Mouse (Mus musculus) thymus, adult 2 months (tissue): ENCODE measurements around the gene Shisa6.

ENCODE experiments used
- CTCF ChIP-seq: fragments of 200-500 bp; IDR thresholded peaks from 2 replicates; pipeline ENCODE4 v1.5.1; 2012; ENCODE audit warnings: mild to moderate bottlenecking, control low read depth, low read length, moderate library complexity, borderline replicate concordance; ENCODE audit not compliant: control insufficient read depth, poor library complexity, insufficient read depth; ENCODE audit errors: extremely low read depth
- POLR2A ChIP-seq: fragments of 200-500 bp; IDR thresholded peaks from 2 replicates; pipeline ENCODE4 v1.6.1; 2012; ENCODE audit warnings: mild to moderate bottlenecking, low read length, control low read depth, moderate library complexity; ENCODE audit not compliant: control insufficient read depth, poor library complexity, insufficient read depth; ENCODE audit errors: extremely low read depth

DNA sequence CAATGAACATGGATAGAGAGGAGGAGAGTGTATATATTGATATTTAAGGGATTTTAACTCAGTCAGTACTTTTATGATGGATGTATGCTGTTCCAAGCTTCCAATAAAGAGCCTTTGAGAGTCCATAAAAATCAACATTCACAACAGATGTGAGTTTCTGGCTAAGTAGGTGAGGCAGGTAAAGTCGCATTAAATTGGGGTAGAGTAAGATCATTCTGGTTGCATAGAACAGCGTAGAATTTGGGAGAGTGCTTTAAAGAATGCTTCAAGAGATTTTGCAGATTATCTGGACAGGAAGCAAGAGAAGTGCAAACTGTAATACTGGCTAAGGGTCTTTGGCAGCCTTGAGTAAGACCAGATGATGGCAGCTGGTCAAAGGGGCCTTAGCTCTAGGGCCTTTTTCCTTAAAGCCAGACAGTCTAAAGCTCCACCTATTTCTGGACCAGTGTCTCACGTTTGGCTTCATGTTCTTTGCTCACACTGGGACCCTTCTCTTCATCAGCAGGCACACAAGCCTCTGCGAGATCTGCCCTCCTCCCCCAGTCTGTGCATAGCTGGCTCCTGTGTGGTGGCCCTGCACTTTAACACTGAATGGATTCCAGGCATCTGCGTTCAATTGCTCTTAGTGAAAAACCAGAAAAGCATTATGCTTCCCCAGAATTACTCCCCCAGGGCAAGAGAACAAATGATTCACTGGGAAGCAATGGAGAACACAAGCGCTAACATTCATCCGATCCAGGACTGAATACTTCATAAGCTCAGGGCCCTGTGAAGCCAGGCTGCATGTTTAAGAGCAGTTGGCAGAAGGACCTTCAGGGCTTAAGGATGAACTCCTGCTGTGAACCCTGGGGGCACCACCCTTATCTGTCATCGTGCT, 158.7 kb downstream of the Shisa6 start:
- TF ChIP-seq POLR2A (no peak), CTCF (no peak)
